Mouse (Mus musculus): ENCODE measurements around the gene Setx. TPM values are rescaled to one million over a fixed set of nuclear protein-coding genes. Genes with fewer than 3 reads are reported as not detected.

The Setx gene
- polyA plus RNA-seq, 1 experiment from 2014 or later, result 9.6 TPM

DNA sequence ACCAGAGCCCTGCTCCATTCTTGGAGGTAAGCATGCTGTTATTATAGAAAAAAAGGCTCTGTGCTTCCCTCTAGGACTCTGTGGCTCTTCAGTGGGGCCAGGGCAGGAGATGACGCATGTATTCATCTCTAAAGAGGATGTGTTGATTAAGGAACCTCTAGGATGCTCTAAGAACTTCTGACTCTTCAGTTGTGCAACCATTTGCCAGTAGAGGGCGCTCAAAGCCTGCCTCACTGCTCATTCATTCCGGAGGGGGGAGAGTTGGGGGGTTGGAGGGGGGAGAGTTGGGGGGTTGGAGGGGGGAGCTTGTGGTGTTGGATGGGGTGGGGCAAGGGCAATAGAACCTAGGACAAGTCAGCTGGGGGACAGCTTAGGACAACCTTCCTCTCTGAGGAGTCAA lies 75.9 kb downstream of the Setx start:
- peaks cover 17% of the 10 kb centered on the region for H3K27me3 ChIP-seq (ENCODE audit: control insufficient read depth, insufficient read depth, low read depth, low read length)
- no peak overlapping the region for H3K4me2 ChIP-seq (ENCODE audit: low read depth, low read length)
- H3K27ac ChIP-seq (ENCODE audit: low read length), result no peak overlapping the region
- no peaks in the 10 kb centered on the region for H3K36me3 ChIP-seq (ENCODE audit: control insufficient read depth, insufficient read depth, low read length)
- no peak overlapping the region for H3K4me3 ChIP-seq (ENCODE audit: low read length)
- H3K9ac ChIP-seq (ENCODE audit: low read length), result no peak overlapping the region
- peaks cover 3% of the 10 kb centered on the region; the same call in 1 of the 2 replicates for H3K4me1 ChIP-seq (replicated peaks; ENCODE audit: control insufficient read depth, insufficient read depth, low read length)
- whole genome bisulfite sequencing, result 1% methylated on average over 3 of the region's 3 CpGs
- ATAC-seq (ENCODE audit: low read depth), result no peak
- H3K9me3 ChIP-seq (ENCODE audit: control insufficient read depth, low read length), result no peaks in the 10 kb centered on the region

DNA sequence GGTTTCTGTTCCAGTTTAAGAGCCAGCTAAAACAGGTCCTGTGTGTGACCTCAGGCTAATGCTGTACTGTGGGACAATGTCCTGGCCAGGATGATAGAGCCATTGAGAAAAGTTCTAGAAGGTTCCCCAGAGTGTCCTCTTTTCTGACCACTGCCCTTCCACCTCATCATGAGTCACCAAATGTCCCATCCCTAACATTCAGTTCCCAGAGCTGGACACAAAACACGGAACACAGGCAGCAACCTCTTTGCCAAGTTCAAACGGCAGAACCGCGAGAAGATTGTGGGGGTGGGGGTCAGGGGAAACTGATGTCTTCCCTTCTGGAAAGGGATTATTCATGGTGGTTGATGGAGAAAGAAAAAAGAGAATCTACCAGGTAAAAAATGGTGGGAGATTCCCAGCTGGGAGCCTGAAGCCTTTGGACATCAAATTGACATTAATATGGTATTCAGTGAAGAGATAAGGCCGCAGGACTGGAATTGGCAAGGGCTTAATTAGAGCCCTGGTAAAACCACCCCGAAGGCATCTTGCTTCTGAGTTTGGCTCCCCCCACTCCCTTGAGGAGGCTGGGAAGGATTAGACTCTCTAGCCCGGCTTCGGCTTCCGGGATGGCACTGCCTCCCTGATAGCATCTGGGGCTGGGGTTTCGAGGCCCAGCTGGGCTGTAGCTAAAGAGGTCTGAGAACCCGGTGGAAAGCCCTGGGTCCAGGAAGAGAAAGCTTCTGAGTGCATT lies 77.4 kb downstream of the Setx start:
- no peak overlapping the region for H3K4me3 ChIP-seq (ENCODE audit: low read length)
- no peak overlapping the region for H3K27ac ChIP-seq (ENCODE audit: low read length)
- ATAC-seq (ENCODE audit: low read depth), result no peak
- H3K4me2 ChIP-seq (ENCODE audit: low read depth, low read length), result no peak overlapping the region
- no peaks in the 10 kb centered on the region for H3K36me3 ChIP-seq (ENCODE audit: control insufficient read depth, insufficient read depth, low read length)
- H3K9me3 ChIP-seq (ENCODE audit: control insufficient read depth, low read length), result no peaks in the 10 kb centered on the region
- WGBS, result 50% methylated on average over 11 of the region's 11 CpGs
- H3K27me3 ChIP-seq (ENCODE audit: control insufficient read depth, insufficient read depth, low read depth, low read length), result peaks cover 2% of the 10 kb centered on the region
- no peaks in the 10 kb centered on the region for H3K4me1 ChIP-seq (replicated peaks; ENCODE audit: control insufficient read depth, insufficient read depth, low read length)
- H3K9ac ChIP-seq (ENCODE audit: low read length), result no peak overlapping the region

DNA sequence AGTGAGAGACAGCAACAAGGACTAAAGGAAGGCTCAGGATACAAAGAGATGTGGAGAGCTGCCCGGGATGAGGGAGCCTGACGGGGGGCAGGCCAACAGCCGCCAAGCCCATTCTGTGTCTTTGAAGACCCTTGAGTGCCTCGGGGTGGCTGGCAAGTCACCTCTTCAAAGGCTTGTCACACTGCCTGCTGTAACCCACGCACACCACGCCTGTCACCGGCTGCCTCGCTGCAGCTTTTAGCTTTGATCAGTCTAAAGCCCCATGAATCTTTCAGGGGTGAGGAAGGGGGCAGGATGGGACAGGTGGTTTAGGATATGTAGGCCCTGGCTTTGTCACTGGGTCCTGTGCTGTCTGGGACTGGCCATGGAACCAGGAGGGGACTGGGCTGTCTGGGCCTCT lies 82.2 kb downstream of the Setx start:
- Histone ChIP-seq H3K9me3 (ENCODE audit: control insufficient read depth, low read length) (no peaks in the 10 kb centered on the region), H3K4me2 (ENCODE audit: low read depth, low read length) (no peak overlapping the region), H3K36me3 (ENCODE audit: control insufficient read depth, insufficient read depth, low read length) (no peaks in the 10 kb centered on the region), H3K4me1 (replicated peaks; ENCODE audit: control insufficient read depth, insufficient read depth, low read length) (no peaks in the 10 kb centered on the region), H3K9ac (ENCODE audit: low read length) (no peak overlapping the region), H3K4me3 (ENCODE audit: low read length) (no peak overlapping the region), H3K27ac (ENCODE audit: low read length) (no peak overlapping the region), H3K27me3 (ENCODE audit: control insufficient read depth, insufficient read depth, low read depth, low read length) (no peaks in the 10 kb centered on the region)
- WGBS, result 22% methylated on average over 8 of the region's 8 CpGs
- no peak for ATAC-seq (ENCODE audit: low read depth)

GRCm38 (mm10) chr2:29216286-29217012 lies 92.5 kb downstream of the Setx start:
- 40% methylated on average over 8 of the region's 8 CpGs for WGBS
- no peak for ATAC-seq (ENCODE audit: low read depth)
- Histone ChIP-seq H3K9me3 (ENCODE audit: control insufficient read depth, low read length) (no peaks in the 10 kb centered on the region), H3K4me3 (ENCODE audit: low read length) (no peak overlapping the region), H3K36me3 (ENCODE audit: control insufficient read depth, insufficient read depth, low read length) (no peaks in the 10 kb centered on the region), H3K27ac (ENCODE audit: low read length) (no peak overlapping the region), H3K4me1 (replicated peaks; ENCODE audit: control insufficient read depth, insufficient read depth, low read length) (no peaks in the 10 kb centered on the region), H3K27me3 (ENCODE audit: control insufficient read depth, insufficient read depth, low read depth, low read length) (no peaks in the 10 kb centered on the region), H3K9ac (ENCODE audit: low read length) (no peak overlapping the region), H3K4me2 (ENCODE audit: low read depth, low read length) (no peak overlapping the region)

- no peak for ATAC-seq (ENCODE audit: low read depth)
- no peaks in the 10 kb centered on the region for H3K9me3 ChIP-seq (ENCODE audit: control insufficient read depth, low read length)
- no peak overlapping the region for H3K27ac ChIP-seq (ENCODE audit: low read length)
- no peak overlapping the region for H3K4me2 ChIP-seq (ENCODE audit: low read depth, low read length)
- no peak overlapping the region for H3K9ac ChIP-seq (ENCODE audit: low read length)
- H3K36me3 ChIP-seq (ENCODE audit: control insufficient read depth, insufficient read depth, low read length), result no peaks in the 10 kb centered on the region
- WGBS, result 88% methylated on average over 5 of the region's 5 CpGs
- no peak overlapping the region for H3K4me3 ChIP-seq (ENCODE audit: low read length)
- no peaks in the 10 kb centered on the region for H3K4me1 ChIP-seq (replicated peaks; ENCODE audit: control insufficient read depth, insufficient read depth, low read length)
- no peaks in the 10 kb centered on the region for H3K27me3 ChIP-seq (ENCODE audit: control insufficient read depth, insufficient read depth, low read depth, low read length)
Measured at GRCm38 (mm10) chr2:29217042-29217441, 93.1 kb downstream of the Setx start.

DNA sequence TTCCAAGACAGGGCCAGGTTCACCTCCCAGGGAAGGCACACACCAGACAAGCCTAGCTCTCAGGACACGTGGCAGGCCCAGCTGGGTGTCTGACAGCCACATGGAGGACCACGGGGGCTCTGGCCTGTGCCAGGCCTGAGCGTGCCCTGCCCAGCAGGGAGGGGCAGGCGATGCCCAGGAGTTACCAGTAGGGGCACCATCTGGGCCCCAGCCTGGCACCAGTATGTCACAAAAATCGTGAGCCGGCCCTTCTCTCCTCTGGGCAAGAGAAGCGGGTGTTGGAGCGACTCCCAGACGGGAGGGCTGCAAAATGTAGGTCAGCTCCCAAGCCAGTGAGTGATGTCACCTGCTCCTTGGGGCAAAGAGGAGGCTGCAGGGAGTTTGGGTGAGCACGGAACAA lies 93.9 kb downstream of the Setx start:
- H3K27ac ChIP-seq (ENCODE audit: low read length), result no peak overlapping the region

GRCm38 (mm10) chr2:29218831-29219230 lies 94.8 kb downstream of the Setx start:
- 89% methylated on average over 5 of the region's 5 CpGs for WGBS
- Histone ChIP-seq H3K36me3 (ENCODE audit: control insufficient read depth, insufficient read depth, low read length) (no peaks in the 10 kb centered on the region), H3K4me1 (replicated peaks; ENCODE audit: control insufficient read depth, insufficient read depth, low read length) (no peaks in the 10 kb centered on the region), H3K27ac (ENCODE audit: low read length) (no peak overlapping the region), H3K9ac (ENCODE audit: low read length) (no peak overlapping the region), H3K4me3 (ENCODE audit: low read length) (no peak overlapping the region), H3K4me2 (ENCODE audit: low read depth, low read length) (no peak overlapping the region), H3K27me3 (ENCODE audit: control insufficient read depth, insufficient read depth, low read depth, low read length) (no peaks in the 10 kb centered on the region), H3K9me3 (ENCODE audit: control insufficient read depth, low read length) (no peaks in the 10 kb centered on the region)
- no peak for ATAC-seq (ENCODE audit: low read depth)

More for the DNA sequence above, 93.9 kb downstream of the Setx start:
- Histone ChIP-seq H3K36me3 (ENCODE audit: control insufficient read depth, insufficient read depth, low read length) (no peaks in the 10 kb centered on the region), H3K4me2 (ENCODE audit: low read depth, low read length) (no peak overlapping the region), H3K9ac (ENCODE audit: low read length) (no peak overlapping the region), H3K4me1 (replicated peaks; ENCODE audit: control insufficient read depth, insufficient read depth, low read length) (no peaks in the 10 kb centered on the region), H3K4me3 (ENCODE audit: low read length) (no peak overlapping the region), H3K9me3 (ENCODE audit: control insufficient read depth, low read length) (no peaks in the 10 kb centered on the region), H3K27me3 (ENCODE audit: control insufficient read depth, insufficient read depth, low read depth, low read length) (no peaks in the 10 kb centered on the region)
- 56% methylated on average over 10 of the region's 10 CpGs for WGBS
- ATAC-seq (ENCODE audit: low read depth), result no peak

DNA sequence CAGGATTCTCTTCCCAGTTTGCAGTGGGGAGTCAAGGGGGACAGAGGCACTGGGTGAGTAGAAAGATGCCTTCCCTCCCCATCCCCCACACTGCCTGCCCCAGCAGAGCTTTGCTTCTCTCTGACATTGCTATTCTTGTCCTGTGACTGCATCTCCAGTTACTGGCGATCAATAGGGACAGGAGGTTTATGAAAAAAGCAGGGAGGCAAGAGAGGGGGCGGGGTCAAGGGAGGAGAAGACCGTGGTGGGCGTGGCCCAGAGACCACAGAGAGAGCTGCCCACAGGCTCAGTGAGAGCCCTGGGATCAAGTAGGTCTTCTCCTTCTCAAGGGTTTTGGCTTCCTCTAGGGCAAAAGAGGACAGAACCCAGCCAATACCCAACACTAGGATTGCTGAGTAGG lies 98.3 kb downstream of the Setx start:
- no peaks in the 10 kb centered on the region for H3K27me3 ChIP-seq (ENCODE audit: control insufficient read depth, insufficient read depth, low read depth, low read length)
- no peak overlapping the region for H3K4me3 ChIP-seq (ENCODE audit: low read length)
- H3K4me1 ChIP-seq (replicated peaks; ENCODE audit: control insufficient read depth, insufficient read depth, low read length), result no peaks in the 10 kb centered on the region
- H3K9me3 ChIP-seq (ENCODE audit: control insufficient read depth, low read length), result no peaks in the 10 kb centered on the region
- H3K27ac ChIP-seq (ENCODE audit: low read length), result no peak overlapping the region
- WGBS, result 3% methylated on average over 4 of the region's 4 CpGs
- no peaks in the 10 kb centered on the region for H3K36me3 ChIP-seq (ENCODE audit: control insufficient read depth, insufficient read depth, low read length)
- no peak overlapping the region for H3K9ac ChIP-seq (ENCODE audit: low read length)
- no peak for ATAC-seq (ENCODE audit: low read depth)
- H3K4me2 ChIP-seq (ENCODE audit: low read depth, low read length), result no peak overlapping the region

DNA sequence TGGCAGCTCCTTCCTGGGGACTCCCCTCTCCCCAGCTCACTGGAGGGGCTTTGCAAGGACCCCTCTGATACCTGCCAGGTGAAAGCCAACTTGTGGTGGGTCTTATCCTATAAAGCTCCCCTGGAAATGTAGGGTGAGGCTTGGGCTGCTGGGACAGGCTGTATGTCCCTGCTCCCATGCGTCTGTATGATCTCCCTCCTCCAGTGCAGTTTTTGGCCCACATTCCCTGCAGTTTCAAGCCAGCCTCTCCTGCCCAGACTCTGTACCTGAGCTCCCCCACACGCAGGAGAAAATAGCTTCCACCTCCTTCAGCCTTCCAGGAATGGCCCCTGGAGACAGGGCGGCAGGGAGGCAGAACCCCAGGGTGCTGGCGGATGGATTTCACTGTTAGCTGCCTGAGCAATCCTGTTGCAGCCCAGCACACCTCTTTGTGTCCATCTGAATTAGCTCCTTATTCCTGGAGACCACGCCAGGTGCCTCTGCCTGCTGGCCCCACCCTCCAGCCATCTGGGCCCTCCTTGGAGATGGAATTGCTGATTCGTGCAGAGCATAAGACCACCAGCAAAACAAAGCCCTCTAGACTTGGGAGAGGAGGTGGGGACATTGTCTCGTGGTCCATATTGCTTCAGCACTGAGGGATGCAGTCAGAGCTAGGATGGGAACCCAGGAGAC lies 99.7 kb downstream of the Setx start:
- Histone ChIP-seq H3K4me1 (replicated peaks; ENCODE audit: control insufficient read depth, insufficient read depth, low read length) (no peaks in the 10 kb centered on the region), H3K4me3 (ENCODE audit: low read length) (no peak overlapping the region), H3K27me3 (ENCODE audit: control insufficient read depth, insufficient read depth, low read depth, low read length) (no peaks in the 10 kb centered on the region), H3K9me3 (ENCODE audit: control insufficient read depth, low read length) (no peaks in the 10 kb centered on the region), H3K4me2 (ENCODE audit: low read depth, low read length) (no peak overlapping the region), H3K9ac (ENCODE audit: low read length) (no peak overlapping the region), H3K27ac (ENCODE audit: low read length) (no peak overlapping the region), H3K36me3 (ENCODE audit: control insufficient read depth, insufficient read depth, low read length) (no peaks in the 10 kb centered on the region)
- WGBS, result 41% methylated on average over 7 of the region's 7 CpGs
- ATAC-seq (ENCODE audit: low read depth), result no peak

Data from lung, embryonic 16.5 days (tissue).